Mouse (Mus musculus) CH12.LX (cell line): ENCODE measurements at regions not wholly inside any gene's neighbourhood (a gene's known extent, or its start where the extent isn't known, plus 50 kb on each side); places are given as distances from the start of the nearest gene placed in this dataset.

ENCODE experiments used
- DNase-seq: peaks from one replicate; pipeline ENCODE4 v3.0.0-alpha.2; 2013; ENCODE audit errors: extremely low read depth
- H3K27ac ChIP-seq: 2 replicates; pipeline ENCODE4 v1.5.1; 2012; ENCODE audit warnings: low read depth, mild to moderate bottlenecking, control low read depth, moderate library complexity; ENCODE audit not compliant: insufficient read depth
- H3K27me3 ChIP-seq: replicated peaks from 2 replicates; pipeline ENCODE3; 2012; ENCODE audit warnings: inconsistent platforms
- H3K36me3 ChIP-seq, 2 experiments: replicated peaks in 1 of 2; 2 replicates each; pipeline versions ENCODE3 to v1.6.1; 2012; ENCODE audit warnings: inconsistent platforms in 1 of 2, low read length in 1 of 2, mild to moderate bottlenecking in 1 of 2, mixed read lengths in 1 of 2, moderate library complexity in 1 of 2; ENCODE audit not compliant: control insufficient read depth in 1 of 2, insufficient read depth in 1 of 2
- H3K4me1 ChIP-seq, 2 experiments: 2 replicates each; pipeline ENCODE4 v1.6.1; 2012; ENCODE audit warnings: inconsistent platforms in 1 of 2, moderate library complexity in 1 of 2; ENCODE audit not compliant: insufficient read depth in 2 of 2, control insufficient read depth in 1 of 2
- H3K4me2 ChIP-seq: 2 replicates; pipeline ENCODE4 v1.6.1; 2012; ENCODE audit warnings: low read depth, mild to moderate bottlenecking, control low read depth; ENCODE audit not compliant: poor library complexity, insufficient read depth, severe bottlenecking
- H3K4me3 ChIP-seq, 3 experiments: fragments of 150-350 bp in 1 of 3; sonication (generic) in 1 of 3; replicated peaks in 1 of 3; 2 replicates each; pipeline versions ENCODE3 to v1.5.1; 2011 to 2012; ENCODE audit warnings: low read depth in 2 of 3, low read length in 2 of 3, mild to moderate bottlenecking in 2 of 3, moderate library complexity in 2 of 3, control low read depth in 1 of 3, improper control_type of control experiment in 1 of 3, inconsistent platforms in 1 of 3, mixed read lengths in 1 of 3; ENCODE audit not compliant: poor library complexity in 1 of 3
- H3K79me2 ChIP-seq: replicated peaks from 2 replicates; pipeline ENCODE4 v1.6.1; 2012; ENCODE audit warnings: mild to moderate bottlenecking, moderate library complexity; ENCODE audit not compliant: control insufficient read depth, poor library complexity, insufficient read depth, severe bottlenecking; ENCODE audit errors: extremely low read depth
- H3K9ac ChIP-seq: 2 replicates; pipeline ENCODE4 v1.6.1; 2012; ENCODE audit warnings: low read depth, mild to moderate bottlenecking, control low read depth, moderate library complexity; ENCODE audit not compliant: insufficient read depth
- H3K9me3 ChIP-seq: replicated peaks from 2 replicates; pipeline ENCODE3; 2012; ENCODE audit warnings: low read length, inconsistent platforms, mixed read lengths
- BHLHE40 ChIP-seq: IDR thresholded peaks from 2 replicates; pipeline ENCODE4 v1.6.1; 2011; ENCODE audit warnings: mild to moderate bottlenecking, low read depth, low read length, improper control_type of control experiment
- CHD1 ChIP-seq: IDR thresholded peaks from 2 replicates; pipeline ENCODE4 v1.6.1; 2012; ENCODE audit warnings: low read depth, low read length, improper control_type of control experiment, inconsistent platforms
- CHD2 ChIP-seq: IDR thresholded peaks from 2 replicates; pipeline ENCODE4 v1.6.1; 2011; ENCODE audit warnings: low read length, improper control_type of control experiment
- CTCF ChIP-seq, 2 experiments: IDR thresholded peaks in 1 of 2; conservative IDR thresholded peaks in 1 of 2; 2 replicates each; pipeline ENCODE4 v1.5.1; 2011 to 2012; ENCODE audit warnings: low read depth in 2 of 2, low read length in 2 of 2, improper control_type of control experiment in 1 of 2, inconsistent platforms in 1 of 2, mild to moderate bottlenecking in 1 of 2, moderate library complexity in 1 of 2
- E2F4 ChIP-seq: IDR thresholded peaks from 2 replicates; pipeline ENCODE4 v1.6.1; 2011; ENCODE audit warnings: low read depth, low read length, improper control_type of control experiment; ENCODE audit not compliant: insufficient replicate concordance
- ELF1 ChIP-seq: IDR thresholded peaks from 2 replicates; pipeline ENCODE4 v1.6.1; 2014; ENCODE audit warnings: low read depth, mild to moderate bottlenecking, inconsistent platforms, low read length, improper control_type of control experiment
- EP300 ChIP-seq: IDR thresholded peaks from 2 replicates; pipeline ENCODE4 v1.6.1; 2011; ENCODE audit warnings: low read length, improper control_type of control experiment
- ETS1 ChIP-seq: conservative IDR thresholded peaks from 2 replicates; pipeline ENCODE4 v1.6.1; 2012; ENCODE audit warnings: low read depth, mild to moderate bottlenecking, inconsistent platforms, low read length, improper control_type of control experiment, moderate library complexity
- GABPA ChIP-seq: IDR thresholded peaks from 2 replicates; pipeline ENCODE4 v1.6.1; 2012; ENCODE audit warnings: low read depth, low read length, improper control_type of control experiment, inconsistent platforms; ENCODE audit not compliant: insufficient replicate concordance
- HCFC1 ChIP-seq: IDR thresholded peaks from 2 replicates; pipeline ENCODE4 v1.6.1; 2012; ENCODE audit warnings: low read depth, mild to moderate bottlenecking, inconsistent platforms, low read length, improper control_type of control experiment
- IRF4 ChIP-seq: IDR thresholded peaks from 2 replicates; pipeline ENCODE4 v1.6.1; 2014; ENCODE audit warnings: low read depth, mild to moderate bottlenecking, inconsistent platforms, low read length, improper control_type of control experiment
- JUN ChIP-seq: IDR thresholded peaks from 2 replicates; pipeline ENCODE4 v1.6.1; 2011; ENCODE audit warnings: low read depth, mild to moderate bottlenecking, low read length, improper control_type of control experiment, moderate library complexity; ENCODE audit not compliant: insufficient read depth
- JUND ChIP-seq: conservative IDR thresholded peaks from 2 replicates; pipeline ENCODE4 v1.6.1; 2011; ENCODE audit warnings: low read depth, low read length, improper control_type of control experiment
- KAT2A ChIP-seq: IDR thresholded peaks from 2 replicates; pipeline ENCODE4 v1.6.1; 2012; ENCODE audit warnings: low read length, improper control_type of control experiment, inconsistent platforms; ENCODE audit not compliant: insufficient replicate concordance
- MAFK ChIP-seq: IDR thresholded peaks from 2 replicates; pipeline ENCODE4 v1.6.1; 2011; ENCODE audit warnings: low read length, improper control_type of control experiment; ENCODE audit not compliant: insufficient replicate concordance
- MAX ChIP-seq: IDR thresholded peaks from 2 replicates; pipeline ENCODE4 v1.6.1; 2011; ENCODE audit warnings: low read length, improper control_type of control experiment
- MAZ ChIP-seq: IDR thresholded peaks from 2 replicates; pipeline ENCODE4 v1.6.1; 2012; ENCODE audit warnings: low read depth, mild to moderate bottlenecking, inconsistent platforms, low read length, improper control_type of control experiment, moderate library complexity
- MEF2A ChIP-seq: IDR thresholded peaks from 2 replicates; pipeline ENCODE4 v1.6.1; 2014; ENCODE audit warnings: low read depth, mild to moderate bottlenecking, inconsistent platforms, low read length, improper control_type of control experiment, borderline replicate concordance
- MXI1 ChIP-seq: IDR thresholded peaks from 2 replicates; pipeline ENCODE4 v1.6.1; 2011; ENCODE audit warnings: mild to moderate bottlenecking, low read depth, low read length, improper control_type of control experiment
- MYC ChIP-seq: IDR thresholded peaks from 2 replicates; pipeline ENCODE4 v1.6.1; 2011; ENCODE audit warnings: low read depth, mild to moderate bottlenecking, improper control_type of control experiment, low read length
- NELFE ChIP-seq: IDR thresholded peaks from 2 replicates; pipeline ENCODE4 v1.6.1; 2011; ENCODE audit warnings: low read depth, low read length, improper control_type of control experiment
- NRF1 ChIP-seq: IDR thresholded peaks from 2 replicates; pipeline ENCODE4 v1.6.1; 2014; ENCODE audit warnings: low read depth, mild to moderate bottlenecking, inconsistent platforms, low read length, improper control_type of control experiment, moderate library complexity
- PAX5 ChIP-seq: IDR thresholded peaks from 2 replicates; pipeline ENCODE4 v1.6.1; 2012; ENCODE audit warnings: low read length, inconsistent platforms, mixed read lengths
- POLR2A ChIP-seq: IDR thresholded peaks from 2 replicates; pipeline ENCODE4 v1.6.1; 2011; ENCODE audit warnings: low read depth, mild to moderate bottlenecking, improper control_type of control experiment, low read length
- POLR2AphosphoS2 ChIP-seq: IDR thresholded peaks from 2 replicates; pipeline ENCODE4 v1.6.1; 2011; ENCODE audit warnings: low read depth, low read length, improper control_type of control experiment
- RAD21 ChIP-seq: IDR thresholded peaks from 2 replicates; pipeline ENCODE4 v1.6.1; 2011; ENCODE audit warnings: low read depth, mild to moderate bottlenecking, low read length, improper control_type of control experiment, moderate library complexity
- RCOR1 ChIP-seq: conservative IDR thresholded peaks from 2 replicates; pipeline ENCODE4 v1.6.1; 2012; ENCODE audit warnings: low read depth, mild to moderate bottlenecking, inconsistent platforms, low read length, improper control_type of control experiment
- SIN3A ChIP-seq: IDR thresholded peaks from 2 replicates; pipeline ENCODE4 v1.6.1; 2012; ENCODE audit warnings: low read length, improper control_type of control experiment, inconsistent platforms
- SMC3 ChIP-seq: IDR thresholded peaks from 2 replicates; pipeline ENCODE4 v1.6.1; 2011; ENCODE audit warnings: low read depth, low read length, improper control_type of control experiment
- TBP ChIP-seq: conservative IDR thresholded peaks from 2 replicates; pipeline ENCODE4 v1.6.1; 2011; ENCODE audit warnings: low read depth, low read length, improper control_type of control experiment
- TCF12 ChIP-seq: IDR thresholded peaks from 2 replicates; pipeline ENCODE4 v1.6.1; 2014; ENCODE audit warnings: low read depth, mild to moderate bottlenecking, inconsistent platforms, low read length, improper control_type of control experiment
- UBTF ChIP-seq: IDR thresholded peaks from 2 replicates; pipeline ENCODE4 v1.6.1; 2012; ENCODE audit warnings: low read depth, mild to moderate bottlenecking, inconsistent platforms, low read length, improper control_type of control experiment, moderate library complexity
- USF1 ChIP-seq: IDR thresholded peaks from 2 replicates; pipeline ENCODE4 v1.6.1; 2014; ENCODE audit warnings: low read depth, mild to moderate bottlenecking, inconsistent platforms, low read length, improper control_type of control experiment
- USF2 ChIP-seq: conservative IDR thresholded peaks from 2 replicates; pipeline ENCODE4 v1.6.1; 2011; ENCODE audit warnings: low read depth, low read length, improper control_type of control experiment
- ZC3H11A ChIP-seq: IDR thresholded peaks from 2 replicates; pipeline ENCODE4 v1.6.1; 2012; ENCODE audit warnings: low read depth, mild to moderate bottlenecking, inconsistent platforms, low read length, improper control_type of control experiment
- ZKSCAN1 ChIP-seq: IDR thresholded peaks from 2 replicates; pipeline ENCODE4 v1.6.1; 2012; ENCODE audit warnings: low read depth, inconsistent platforms, low read length, improper control_type of control experiment, borderline replicate concordance
- ZMIZ1 ChIP-seq: IDR thresholded peaks from 2 replicates; pipeline ENCODE4 v1.6.1; 2012; ENCODE audit warnings: low read depth, mild to moderate bottlenecking, inconsistent platforms, low read length, improper control_type of control experiment
- ZNF384 ChIP-seq: IDR thresholded peaks from 2 replicates; pipeline ENCODE4 v1.6.1; 2012; ENCODE audit warnings: low read depth, low read length, improper control_type of control experiment, inconsistent platforms
- dilution Hi-C: fragments of 300-500 bp; cut with MboI; formaldehyde crosslinking; loops from 2 replicates; pipeline ENCODE4 v1.14.3; 2020; ENCODE audit warnings: low sequenced_read_pairs; ENCODE audit not compliant: extremely low pct_unique_long_range_greater_than_20kb, extremely low pct_ligation_motif_present
- in situ Hi-C: fragments of 300-500 bp; cut with MboI; formaldehyde crosslinking; loops from 3 replicates; pipeline ENCODE4 v1.14.3; 2019; ENCODE audit warnings: low sequenced_read_pairs, low pct_ligation_motif_present, low pct_unique_long_range_greater_than_20kb, mixed read lengths

GRCm38 (mm10) chr19:14225061-14225696 is 311.8 kb downstream of the Olfr1505 start:
- peak; percentile 82 for DNase-seq
- no peaks in the 10 kb centered on the region for H3K27me3 ChIP-seq
- peak overlapping the region; percentile 8; the same call in 1 of the 2 replicates for H3K9ac ChIP-seq
- in situ Hi-C loops: no loop called here
- dilution Hi-C loops: no loop called here
- peak overlapping the region in 1 of 3 experiments; percentile 3 for H3K4me3 ChIP-seq
- H3K27ac ChIP-seq: peak overlapping the region; percentile 33; the same call in 1 of the 2 replicates
- no peaks in the 10 kb centered on the region for H3K36me3 ChIP-seq
- H3K4me2 ChIP-seq: peak overlapping the region; percentile 65
- peaks cover 7 to 23% of the 10 kb centered on the region in 2 experiments for H3K4me1 ChIP-seq
- TF ChIP-seq USF1 (no peak), MAZ (0 out of 2 replicates have a peak, but pooled peaks have one; percentile 53), POLR2AphosphoS2 (no peak), CHD2 (0 out of 2 replicates have a peak, but pooled peaks have one; percentile 41), JUND (no peak), CTCF (conservative IDR thresholded peaks at IDR 0.05 in 1 of 2, IDR thresholded peaks at IDR 0.05 in 1 of 2; ENCODE audit: low read depth in 2 of 2, low read length in 2 of 2) (no peak), MAFK (peak; percentile 18; the same call in 1 of the 2 replicates), SMC3 (no peak; the same call in 1 of the 2 replicates), JUN (no peak), MXI1 (0 out of 2 replicates have a peak, but pooled peaks have one; percentile 53), HCFC1 (no peak; the same call in 1 of the 2 replicates), NELFE (peak; percentile 57; the same call in 1 of the 2 replicates), RAD21 (peak; percentile 17), NRF1 (no peak), ETS1 (peak; percentile 73), MYC (peak; percentile 46; the same call in 1 of the 2 replicates), MEF2A (peak; percentile 97), BHLHE40 (peak; percentile 71), RCOR1 (peak; percentile 86; the same call in 1 of the 2 replicates), KAT2A (no peak), ZKSCAN1 (no peak), TBP (peak; percentile 57; the same call in 1 of the 2 replicates), UBTF (no peak), POLR2A (0 out of 2 replicates have a peak, but pooled peaks have one; percentile 15), USF2 (no peak), SIN3A (peak; percentile 87), EP300 (peak; percentile 90), GABPA (no peak), MAX (peak; percentile 60; the same call in 1 of the 2 replicates), ZNF384 (peak; percentile 47), CHD1 (no peak), IRF4 (peak; percentile 61), ZC3H11A (no peak), PAX5 (no peak), ZMIZ1 (no peak), TCF12 (peak; percentile 92), ELF1 (no peak), E2F4 (no peak)
- no peaks in the 10 kb centered on the region for H3K9me3 ChIP-seq
- no peaks in the 10 kb centered on the region for H3K79me2 ChIP-seq
